Mouse (Mus musculus): ENCODE data around the gene Retreg3. TPM values are rescaled to one million over a fixed set of nuclear protein-coding genes. Genes with fewer than 3 reads are reported as not detected.

The Retreg3 gene
- polyA plus RNA-seq, 1 experiment, result 41.2 TPM

- H3ac ChIP-seq (ENCODE audit: control insufficient read depth, insufficient read length), result no peak overlapping the region
- no peak overlapping the region for H3K4me2 ChIP-seq (ENCODE audit: low read depth)
- H3K36me3 ChIP-seq (ENCODE audit: control insufficient read depth, insufficient read depth), result peaks cover 17% of the 10 kb centered on the region
- TF ChIP-seq MAX (IDR thresholded peaks at IDR 0.05; ENCODE audit: low read depth) (no peak), TCF3 (IDR thresholded peaks at IDR 0.05; ENCODE audit: insufficient read length, low read depth) (no peak), MYOG (IDR thresholded peaks at IDR 0.05; ENCODE audit: control insufficient read depth in 1 of 3, insufficient read depth in 1 of 3, insufficient read length in 2 of 3, low read depth in 2 of 3) (no peak), POLR2AphosphoS2 (IDR thresholded peaks at IDR 0.05; ENCODE audit: insufficient read length, low read depth) (no peak), SRF (IDR thresholded peaks at IDR 0.05; ENCODE audit: control insufficient read depth, insufficient read length, low read depth) (no peak), E2F4 (IDR thresholded peaks at IDR 0.05; ENCODE audit: insufficient read depth) (no peak), TCF12 (IDR thresholded peaks at IDR 0.05; ENCODE audit: insufficient read depth, poor library complexity, severe bottlenecking) (no peak), MYOD1 (IDR thresholded peaks at IDR 0.05; ENCODE audit: control insufficient read depth in 1 of 3, insufficient read length in 2 of 3, low read depth in 2 of 3) (no peak), USF1 (IDR thresholded peaks at IDR 0.05; ENCODE audit: low read depth) (no peak), REST (IDR thresholded peaks at IDR 0.05; ENCODE audit: insufficient read depth, insufficient read length) (no peak), POLR2A (IDR thresholded peaks at IDR 0.05; ENCODE audit: insufficient read length, low read depth) (no peak)
- H3K27me3 ChIP-seq (ENCODE audit: control insufficient read depth, insufficient read depth, insufficient read length), result no peaks in the 10 kb centered on the region
- no peak overlapping the region for H3K4me3 ChIP-seq
- H3K79me2 ChIP-seq (ENCODE audit: control insufficient read depth, insufficient read depth), result no peaks in the 10 kb centered on the region
Observed at GRCm38 (mm10) chr11:101053974-101054373, 65.7 kb downstream of the Retreg3 start.

DNA sequence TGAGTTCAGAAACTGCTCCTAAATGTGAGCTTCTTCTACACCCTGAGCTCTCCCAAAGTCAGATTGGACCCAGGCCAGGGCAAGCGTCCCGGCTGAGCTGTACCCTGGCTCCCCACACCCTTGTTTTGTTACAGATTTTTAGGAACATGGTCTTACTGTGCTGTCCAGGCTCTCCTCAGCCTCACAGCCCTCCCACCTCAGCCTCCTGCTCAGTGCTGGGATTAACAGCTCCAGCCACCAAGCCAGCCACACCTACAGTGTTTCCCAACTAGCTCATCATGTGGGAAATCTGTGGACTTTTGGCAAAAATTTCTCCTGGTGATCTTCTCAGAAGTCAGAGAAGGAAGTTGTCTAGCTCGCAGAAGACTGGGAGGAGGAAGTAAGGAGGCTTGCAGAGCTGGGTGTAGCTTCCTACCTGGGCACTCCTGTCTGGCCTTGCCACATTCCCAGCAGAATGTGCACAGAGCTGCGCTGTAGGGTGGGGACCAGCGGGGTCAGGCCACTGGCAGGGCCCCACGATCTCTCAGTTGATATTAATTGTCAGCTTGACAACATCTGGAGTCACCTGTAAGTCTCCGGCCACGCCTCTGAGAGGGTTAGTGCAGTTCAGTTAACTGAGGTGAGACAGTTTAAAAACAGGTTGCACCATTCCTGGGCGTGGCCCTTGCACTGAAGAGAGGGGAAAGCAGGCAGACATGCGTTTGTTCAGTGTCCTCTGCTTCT is 66.8 kb downstream of the Retreg3 start:
- H3K4me3 ChIP-seq, result no peak overlapping the region
- H3ac ChIP-seq (ENCODE audit: control insufficient read depth, insufficient read length), result no peak overlapping the region
- peaks cover 22% of the 10 kb centered on the region for H3K36me3 ChIP-seq (ENCODE audit: control insufficient read depth, insufficient read depth)
- TF ChIP-seq POLR2A (IDR thresholded peaks at IDR 0.05; ENCODE audit: insufficient read length, low read depth) (no peak), REST (IDR thresholded peaks at IDR 0.05; ENCODE audit: insufficient read depth, insufficient read length) (no peak), TCF3 (IDR thresholded peaks at IDR 0.05; ENCODE audit: insufficient read length, low read depth) (no peak), E2F4 (IDR thresholded peaks at IDR 0.05; ENCODE audit: insufficient read depth) (no peak)
- no peaks in the 10 kb centered on the region for H3K79me2 ChIP-seq (ENCODE audit: control insufficient read depth, insufficient read depth)
- no peaks in the 10 kb centered on the region for H3K27me3 ChIP-seq (ENCODE audit: control insufficient read depth, insufficient read depth, insufficient read length)
- H3K4me2 ChIP-seq (ENCODE audit: low read depth), result no peak overlapping the region

GRCm38 (mm10) chr11:101051617-101052016 is 68.1 kb downstream of the Retreg3 start:
- no peak overlapping the region for H3ac ChIP-seq (ENCODE audit: control insufficient read depth, insufficient read length)
- no peaks in the 10 kb centered on the region for H3K27me3 ChIP-seq (ENCODE audit: control insufficient read depth, insufficient read depth, insufficient read length)
- H3K36me3 ChIP-seq (ENCODE audit: control insufficient read depth, insufficient read depth), result peaks cover 33% of the 10 kb centered on the region
- no peak overlapping the region for H3K4me3 ChIP-seq
- no peak for TF ChIP-seq POLR2AphosphoS2 (IDR thresholded peaks at IDR 0.05; ENCODE audit: insufficient read length, low read depth)
- TF ChIP-seq MAX (IDR thresholded peaks at IDR 0.05; ENCODE audit: low read depth), result no peak
- TF ChIP-seq REST (IDR thresholded peaks at IDR 0.05; ENCODE audit: insufficient read depth, insufficient read length), result no peak
- no peak for TF ChIP-seq USF1 (IDR thresholded peaks at IDR 0.05; ENCODE audit: low read depth)
- no peak for TF ChIP-seq E2F4 (IDR thresholded peaks at IDR 0.05; ENCODE audit: insufficient read depth)
- TF ChIP-seq SRF (IDR thresholded peaks at IDR 0.05; ENCODE audit: control insufficient read depth, insufficient read length, low read depth), result no peak
- no peak for TF ChIP-seq POLR2A (IDR thresholded peaks at IDR 0.05; ENCODE audit: insufficient read length, low read depth)
- no peak for TF ChIP-seq MYOG (IDR thresholded peaks at IDR 0.05; ENCODE audit: control insufficient read depth in 1 of 3, insufficient read depth in 1 of 3, insufficient read length in 2 of 3, low read depth in 2 of 3)
- no peak for TF ChIP-seq CEBPB (IDR thresholded peaks at IDR 0.05; ENCODE audit: insufficient read depth, poor library complexity, severe bottlenecking)
- no peak for TF ChIP-seq TCF3 (IDR thresholded peaks at IDR 0.05; ENCODE audit: insufficient read length, low read depth)
- TF ChIP-seq MYOD1 (IDR thresholded peaks at IDR 0.05; ENCODE audit: control insufficient read depth in 1 of 3, insufficient read length in 2 of 3, low read depth in 2 of 3), result no peak
- no peak for TF ChIP-seq TCF12 (IDR thresholded peaks at IDR 0.05; ENCODE audit: insufficient read depth, poor library complexity, severe bottlenecking)
- H3K4me2 ChIP-seq (ENCODE audit: low read depth), result no peak overlapping the region
- no peaks in the 10 kb centered on the region for H3K79me2 ChIP-seq (ENCODE audit: control insufficient read depth, insufficient read depth)

- Histone ChIP-seq H3K36me3 (ENCODE audit: control insufficient read depth, insufficient read depth) (peaks cover 33% of the 10 kb centered on the region), H3K79me2 (ENCODE audit: control insufficient read depth, insufficient read depth) (no peaks in the 10 kb centered on the region), H3K4me2 (ENCODE audit: low read depth) (no peak overlapping the region), H3K27me3 (ENCODE audit: control insufficient read depth, insufficient read depth, insufficient read length) (no peaks in the 10 kb centered on the region), H3K4me3 (no peak overlapping the region), H3ac (ENCODE audit: control insufficient read depth, insufficient read length) (no peak overlapping the region)
- TF ChIP-seq REST (IDR thresholded peaks at IDR 0.05; ENCODE audit: insufficient read depth, insufficient read length), result no peak
- TF ChIP-seq MYOD1 (IDR thresholded peaks at IDR 0.05; ENCODE audit: control insufficient read depth in 1 of 3, insufficient read length in 2 of 3, low read depth in 2 of 3), result no peak
- no peak for TF ChIP-seq POLR2A (IDR thresholded peaks at IDR 0.05; ENCODE audit: insufficient read length, low read depth)
- TF ChIP-seq TCF12 (IDR thresholded peaks at IDR 0.05; ENCODE audit: insufficient read depth, poor library complexity, severe bottlenecking), result no peak
- TF ChIP-seq MYOG (IDR thresholded peaks at IDR 0.05; ENCODE audit: control insufficient read depth in 1 of 3, insufficient read depth in 1 of 3, insufficient read length in 2 of 3, low read depth in 2 of 3), result no peak
- no peak for TF ChIP-seq TCF3 (IDR thresholded peaks at IDR 0.05; ENCODE audit: insufficient read length, low read depth)
- TF ChIP-seq POLR2AphosphoS2 (IDR thresholded peaks at IDR 0.05; ENCODE audit: insufficient read length, low read depth), result no peak
- no peak for TF ChIP-seq SRF (IDR thresholded peaks at IDR 0.05; ENCODE audit: control insufficient read depth, insufficient read length, low read depth)
- no peak for TF ChIP-seq USF1 (IDR thresholded peaks at IDR 0.05; ENCODE audit: low read depth)
- TF ChIP-seq E2F4 (IDR thresholded peaks at IDR 0.05; ENCODE audit: insufficient read depth), result no peak
- TF ChIP-seq CEBPB (IDR thresholded peaks at IDR 0.05; ENCODE audit: insufficient read depth, poor library complexity, severe bottlenecking), result no peak
Observed at GRCm38 (mm10) chr11:101051051-101051493, 68.6 kb downstream of the Retreg3 start.

Data from myocyte (in vitro differentiated cells).